Mouse (Mus musculus) kidney, postnatal 10 days (tissue): ENCODE data around the gene Slk.

ENCODE experiments used
- DNase-seq: peaks from one replicate; pipeline ENCODE4 v3.0.0; 2021; ENCODE audit warnings: mixed read lengths

Slk gene

DNA sequence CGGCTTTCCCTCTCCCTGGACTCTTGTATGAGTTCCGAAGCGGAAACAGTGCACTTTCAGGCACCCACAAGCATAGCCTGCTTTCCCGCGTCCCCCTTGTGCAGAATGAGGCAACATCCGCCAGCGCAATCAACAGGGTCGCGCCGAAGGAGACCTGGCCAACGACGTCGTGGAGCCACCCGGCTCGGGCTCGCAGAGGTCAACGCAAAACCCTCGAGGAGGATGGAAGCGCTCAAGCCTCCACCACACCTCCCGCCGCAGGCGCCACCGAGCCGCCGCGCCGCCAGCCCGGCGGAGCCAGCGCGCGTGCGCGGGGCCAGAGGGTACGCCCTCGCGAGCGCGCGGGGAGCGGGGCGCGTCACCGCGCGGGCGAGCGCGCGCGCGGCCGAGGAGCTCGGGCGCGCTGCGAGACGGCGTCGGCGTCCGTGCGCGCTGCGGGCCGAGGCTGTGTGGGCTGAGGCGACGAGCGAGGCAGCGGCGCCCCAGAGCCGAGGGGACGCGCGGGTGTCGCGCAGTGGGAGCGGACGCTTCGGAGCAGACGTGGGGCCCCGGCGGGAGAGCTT is at the start of gene Slk:
Slk (plus strand) TSS at position 454 of the 563 bp plus-strand sequence.
- DNase-seq, result peak; percentile 89

DNA sequence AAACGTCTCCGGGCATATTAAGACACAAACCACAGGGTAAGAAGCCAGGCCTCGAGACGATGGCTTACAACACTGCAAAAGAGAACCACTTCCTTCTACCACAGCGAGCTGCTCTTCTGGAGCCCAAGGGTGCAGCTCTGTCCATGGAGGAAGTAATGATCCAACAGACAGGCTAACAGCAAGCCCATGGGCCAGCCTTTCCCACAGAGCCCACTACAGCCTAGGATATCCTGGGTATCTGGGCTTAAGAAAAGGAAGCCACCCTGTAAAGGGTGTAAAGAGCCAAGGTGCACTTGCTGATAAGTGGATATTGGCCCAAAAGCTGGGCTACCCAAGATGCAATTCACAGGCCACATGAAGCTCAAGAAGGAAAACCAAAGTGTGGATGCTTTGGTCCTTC is 48.2 kb upstream of the Slk start:
- no peak for DNase-seq

DNA sequence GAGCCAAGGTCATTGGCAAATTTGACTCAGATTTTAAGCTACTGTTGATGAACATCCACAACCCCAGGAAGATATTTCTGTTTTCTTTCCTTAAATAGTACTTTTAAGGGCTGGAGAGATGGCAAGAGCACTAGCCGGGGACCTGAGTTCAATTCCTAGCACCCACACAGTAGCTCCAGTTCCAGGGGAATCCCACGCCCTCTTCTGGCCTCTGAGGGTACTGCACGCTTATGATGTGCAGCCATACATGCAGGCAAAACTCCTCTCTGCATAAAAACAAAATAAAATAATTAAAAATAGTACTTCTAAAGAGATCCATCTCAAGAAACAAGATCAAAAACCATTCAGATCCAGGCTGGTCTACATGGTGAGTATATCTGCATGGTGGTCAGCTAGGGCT is 47.0 kb upstream of the Slk start:
- DNase-seq, result no peak

DNA sequence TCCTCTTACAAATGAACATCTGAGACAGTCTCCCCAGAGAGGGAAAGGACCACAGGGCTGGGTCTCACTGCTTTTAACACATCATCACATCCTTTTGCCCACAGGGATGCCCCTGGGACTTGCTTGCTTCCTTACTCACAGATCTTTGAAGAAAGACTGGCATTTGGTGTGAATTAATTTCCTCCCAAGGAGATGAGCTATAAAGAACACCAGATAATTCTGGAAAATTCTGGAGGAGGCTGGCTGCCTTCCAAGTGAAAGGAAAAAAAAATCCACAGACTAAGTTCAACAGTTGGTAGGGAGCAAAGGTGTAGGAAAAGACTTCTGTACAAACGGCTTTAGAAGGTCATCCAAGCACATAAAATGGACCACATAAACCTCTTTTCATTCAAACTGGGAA is 45.3 kb upstream of the Slk start:
- peak; percentile 59 for DNase-seq

DNA sequence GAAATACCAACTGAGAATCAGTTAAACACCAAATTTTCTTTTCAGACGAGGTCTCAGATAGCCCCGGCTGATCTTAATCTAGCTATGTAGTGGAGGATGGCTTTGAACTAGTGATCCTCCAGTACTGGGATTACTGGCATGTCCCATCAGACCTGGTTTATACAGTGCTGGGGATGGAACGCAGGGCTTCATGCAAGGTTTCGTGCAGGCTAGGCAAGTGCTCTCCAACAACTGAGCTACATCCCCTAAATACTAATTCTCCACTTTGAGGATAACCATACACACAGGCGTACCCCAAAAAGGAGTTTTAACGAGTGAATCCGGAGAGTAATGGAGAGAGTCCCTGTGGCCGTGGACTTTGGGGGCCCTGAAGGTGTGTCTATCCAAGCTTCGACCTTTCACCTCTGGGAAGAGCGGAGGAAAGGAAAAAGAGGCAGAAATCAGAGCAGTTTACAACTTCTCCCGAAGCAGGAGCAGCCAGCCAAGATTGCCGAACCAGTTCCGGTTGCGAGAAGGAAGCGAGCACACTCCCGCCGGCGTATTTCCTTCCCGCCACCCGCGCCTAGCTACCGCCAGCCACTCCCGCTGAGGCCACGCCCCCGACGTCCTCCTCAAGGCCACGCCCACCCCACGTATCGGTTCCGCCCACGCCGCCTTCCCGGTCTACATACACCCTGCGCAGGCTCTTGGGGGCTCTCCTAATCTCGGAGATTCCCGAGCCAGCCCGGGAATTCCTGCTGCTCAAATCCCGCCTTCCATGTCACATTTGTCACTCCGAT is 42.8 kb upstream of the Slk start:
- DNase-seq, result peak; percentile 100

DNA sequence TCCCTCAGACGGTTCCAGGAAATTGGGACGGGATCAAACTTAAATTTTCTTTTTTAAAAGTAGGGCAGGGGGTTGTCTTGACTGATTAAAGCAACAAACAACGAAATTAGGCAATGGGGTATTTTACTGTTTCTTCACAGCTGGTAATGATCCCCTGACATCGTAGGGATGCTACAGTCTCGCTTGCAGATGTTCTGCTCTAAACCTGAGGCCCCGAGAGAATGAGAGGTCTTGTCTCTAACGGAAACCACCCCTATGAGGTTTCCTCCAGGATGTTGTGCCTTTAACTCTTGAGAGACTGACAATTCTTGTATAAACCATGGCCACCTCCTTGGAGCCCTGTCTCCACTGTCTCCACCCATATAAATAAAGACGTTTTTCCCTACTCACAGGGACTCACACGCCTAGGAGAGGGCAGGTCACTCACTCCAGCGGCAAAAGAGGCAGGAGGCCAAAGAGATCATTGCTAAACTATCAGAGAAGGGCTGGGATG is 42.1 kb upstream of the Slk start, which contains the start of gene Stn1:
Stn1 (minus strand) TSS at position 208 of the 493 bp plus-strand sequence.
- DNase-seq, result no peak

DNA sequence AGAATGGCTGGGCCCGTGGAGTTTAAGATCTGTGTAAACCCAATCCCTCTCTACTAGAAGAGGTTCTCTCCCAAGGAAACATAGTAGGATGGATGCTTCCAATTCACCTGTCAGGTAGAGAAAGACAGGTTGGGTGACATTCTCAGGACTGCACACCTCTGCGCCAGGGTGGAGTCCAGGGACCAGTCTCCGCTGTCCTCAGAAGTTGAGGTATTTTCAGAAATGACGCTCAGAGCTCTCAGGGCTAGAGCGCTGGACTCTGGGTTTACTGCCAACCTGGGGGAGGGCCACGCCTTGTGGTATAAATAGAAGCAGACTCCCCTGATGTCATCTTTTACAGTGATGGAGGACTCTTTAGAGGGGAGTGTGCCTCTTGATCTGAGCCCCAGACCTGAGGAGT is 41.6 kb upstream of the Slk start:
- no peak for DNase-seq

DNA sequence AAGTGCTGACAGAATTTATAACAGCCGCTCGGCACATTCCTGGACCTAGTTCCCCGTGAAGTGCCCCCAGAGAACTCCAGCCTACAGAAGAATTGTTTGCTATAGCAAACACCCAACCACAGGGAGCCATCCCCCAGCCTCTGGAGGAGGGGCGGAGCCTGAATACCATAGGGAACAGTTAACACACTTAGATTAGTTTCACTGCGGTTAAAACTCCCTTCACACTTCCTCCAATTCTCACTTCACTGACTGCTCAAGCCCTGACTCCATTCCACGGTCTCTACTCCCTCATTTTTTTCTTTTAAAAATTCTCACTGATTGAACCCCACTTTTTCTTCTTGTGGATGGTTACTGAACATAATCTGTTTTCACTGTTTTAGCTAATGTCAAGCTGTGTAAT is 40.7 kb upstream of the Slk start:
- DNase-seq, result peak; percentile 60

DNA sequence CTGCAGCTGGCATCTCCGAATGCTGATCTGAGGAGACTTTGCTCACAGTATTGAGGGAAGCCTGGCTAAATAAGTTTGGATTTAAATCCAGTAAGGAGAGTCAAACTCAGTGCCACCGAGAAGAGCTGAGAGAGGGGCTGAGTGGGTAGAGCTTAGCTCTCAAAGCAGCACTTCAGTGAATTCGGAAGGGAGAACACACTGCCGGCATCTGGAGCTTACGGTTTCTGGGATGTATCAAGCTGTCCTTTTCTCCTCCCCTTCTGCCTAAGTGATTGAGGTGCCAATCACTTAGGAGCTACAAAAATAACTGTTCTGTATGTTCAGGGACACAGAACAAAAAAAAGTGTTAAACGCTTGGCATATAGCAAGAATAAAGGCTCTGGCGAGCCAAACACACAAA is 37.0 kb upstream of the Slk start:
- DNase-seq, result no peak

DNA sequence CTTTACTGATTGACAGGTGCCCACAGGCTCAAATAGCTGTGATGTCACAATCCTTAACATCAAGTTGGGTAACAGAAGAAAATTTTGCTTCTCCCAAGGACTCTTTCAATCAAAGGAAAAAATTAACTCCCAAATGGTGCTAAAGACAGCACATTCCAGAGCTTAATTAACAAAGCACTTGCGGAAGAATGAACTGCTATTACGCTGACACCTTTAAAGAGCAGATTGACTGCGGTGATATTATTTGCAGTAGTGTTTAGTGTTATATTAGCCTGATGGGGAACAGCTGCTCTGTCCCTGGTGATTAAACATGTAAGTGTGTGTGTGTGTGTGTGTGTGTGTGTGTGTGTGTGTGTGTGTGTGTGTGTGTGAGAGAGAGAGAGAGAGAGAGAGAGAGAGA is 34.4 kb upstream of the Slk start:
- no peak for DNase-seq

DNA sequence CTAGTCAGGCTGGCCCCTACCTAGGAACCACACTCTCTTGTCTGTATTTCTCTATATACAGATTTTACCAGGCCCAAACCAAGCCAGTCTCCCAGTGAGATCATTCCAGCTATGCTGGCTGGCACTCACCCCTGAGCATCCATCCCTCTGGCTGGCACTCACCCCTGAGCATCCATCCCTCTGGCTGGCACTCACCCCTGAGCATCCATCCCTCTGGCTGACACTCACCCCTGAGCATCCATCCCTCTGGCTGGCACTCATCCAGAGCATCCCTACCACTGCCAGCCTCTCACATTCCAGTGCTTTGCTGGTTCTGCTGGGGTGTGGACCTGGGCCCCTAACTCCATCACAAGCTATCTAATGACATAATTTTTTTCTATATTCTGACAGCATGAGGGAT is 34.0 kb upstream of the Slk start:
- DNase-seq, result no peak

DNA sequence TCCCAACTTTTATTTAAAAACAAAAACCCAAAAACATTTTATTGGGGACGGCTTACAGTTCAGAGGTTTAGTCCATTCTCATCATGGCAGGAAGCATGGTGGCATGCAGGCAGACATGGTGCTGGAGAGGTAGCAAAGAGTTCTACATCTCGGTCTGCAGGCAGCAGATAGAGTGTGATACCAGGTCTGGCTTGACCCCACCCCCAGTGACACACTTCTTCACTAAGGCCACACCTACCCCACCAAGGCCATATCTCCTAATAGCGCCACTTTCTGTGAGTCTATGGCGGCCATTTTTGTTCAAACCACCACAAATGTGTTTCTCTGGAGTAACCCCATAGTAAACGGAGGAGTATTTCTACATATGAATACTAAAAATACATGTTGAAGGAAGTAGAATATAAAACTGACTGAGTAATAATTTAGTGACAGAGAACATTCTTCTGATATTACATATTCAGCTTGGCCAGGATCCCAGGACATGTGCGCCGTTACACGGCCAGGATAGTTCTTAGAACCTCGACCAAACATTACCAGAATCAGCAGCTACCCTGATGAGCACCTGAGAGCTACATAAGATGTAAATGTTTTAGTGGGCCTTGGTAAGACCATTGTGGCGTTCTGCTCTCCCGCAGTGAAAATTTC is 30.9 kb upstream of the Slk start:
- DNase-seq, result no peak

DNA sequence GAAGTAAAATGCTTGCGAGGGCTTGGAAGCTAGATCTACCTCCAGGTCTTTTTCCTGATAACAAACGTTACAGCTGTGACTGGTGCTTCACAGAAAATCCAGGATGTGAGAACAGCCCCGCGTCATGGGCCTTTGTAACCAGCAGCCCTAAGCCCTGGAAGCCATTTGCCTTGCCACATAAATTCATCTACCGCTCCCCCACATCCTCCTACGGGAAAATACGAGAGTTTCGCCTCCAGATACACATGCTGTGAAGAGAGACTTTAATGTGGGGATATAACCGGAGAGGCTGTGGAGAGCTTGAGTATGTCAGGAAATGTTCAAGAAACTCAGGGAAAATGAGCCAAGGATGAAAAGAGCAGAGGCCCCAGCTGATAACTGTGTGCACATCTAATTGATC is 30.3 kb upstream of the Slk start:
- no peak for DNase-seq

DNA sequence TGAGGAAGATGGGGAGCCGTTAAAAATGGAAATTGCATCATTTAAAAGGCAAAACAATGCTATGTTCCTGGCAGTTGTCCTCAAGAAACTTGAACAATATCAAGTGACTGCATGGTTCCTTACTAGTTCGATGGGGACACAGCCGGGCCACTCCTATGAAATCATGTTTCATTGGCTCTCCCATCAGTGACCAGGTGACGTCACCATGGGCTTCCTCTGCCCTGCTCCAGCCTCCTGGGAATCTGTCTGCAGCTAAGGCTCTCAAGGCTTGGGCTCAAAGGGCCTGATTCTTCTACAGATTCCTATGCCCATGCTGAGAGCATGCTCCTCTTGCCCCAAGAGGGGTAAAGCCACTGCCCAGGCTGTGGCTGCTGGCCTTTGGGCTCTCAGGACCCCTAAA is 29.9 kb upstream of the Slk start:
- no peak for DNase-seq

DNA sequence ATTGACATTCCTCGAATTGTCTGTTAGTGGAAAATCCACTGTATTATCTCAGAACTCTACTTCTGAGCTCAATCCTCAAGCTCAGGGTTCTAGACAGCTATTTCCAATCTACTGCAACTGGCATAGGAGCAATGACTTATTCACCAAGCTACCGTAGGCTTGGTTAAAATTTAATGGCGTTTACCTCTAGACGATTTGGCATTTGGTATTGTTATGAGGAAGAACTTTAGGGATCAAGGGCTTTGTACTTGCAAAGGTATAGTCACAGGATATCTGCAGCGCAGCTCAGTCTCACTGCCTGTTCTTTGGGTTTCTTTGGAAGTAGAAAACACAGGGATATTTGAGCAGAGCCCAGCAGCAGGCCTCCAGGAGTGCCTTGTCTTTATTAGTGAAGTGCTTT is 20.3 kb upstream of the Slk start:
- no peak for DNase-seq

DNA sequence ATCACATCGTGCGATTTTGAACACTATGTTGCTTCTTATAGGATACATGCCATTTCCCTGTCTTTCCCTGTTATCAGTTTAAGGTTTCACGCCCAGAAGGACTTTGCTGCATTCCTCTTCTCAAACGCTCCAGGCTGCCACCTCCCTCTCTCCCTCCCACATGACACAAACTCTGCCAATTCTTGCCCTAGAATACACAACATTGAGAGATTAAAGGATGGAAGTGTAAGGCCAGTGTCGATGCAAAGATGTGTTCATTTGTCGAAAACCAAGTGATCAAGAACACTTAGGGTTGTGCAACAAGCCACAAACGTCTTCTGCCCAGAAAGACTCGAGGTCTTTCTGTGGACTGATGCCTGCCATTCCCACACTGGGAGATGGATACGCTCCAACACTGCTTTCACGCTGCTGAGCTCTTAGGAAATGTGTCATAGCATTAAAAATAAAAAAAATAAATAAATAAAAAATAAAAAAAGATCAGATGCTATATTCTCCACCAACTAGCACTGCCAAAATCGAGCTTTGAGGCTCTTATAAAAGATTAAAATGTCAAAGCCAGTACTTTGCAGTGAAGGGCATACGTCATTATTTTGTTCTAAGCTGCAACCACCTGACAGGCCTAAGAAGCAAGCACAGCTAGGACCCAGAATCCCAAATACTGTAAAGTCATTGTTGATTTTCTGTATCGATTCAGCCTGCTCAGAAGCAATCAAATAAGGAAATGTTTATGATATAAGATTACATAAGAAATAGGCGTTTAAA is 19.5 kb upstream of the Slk start:
- no peak for DNase-seq

DNA sequence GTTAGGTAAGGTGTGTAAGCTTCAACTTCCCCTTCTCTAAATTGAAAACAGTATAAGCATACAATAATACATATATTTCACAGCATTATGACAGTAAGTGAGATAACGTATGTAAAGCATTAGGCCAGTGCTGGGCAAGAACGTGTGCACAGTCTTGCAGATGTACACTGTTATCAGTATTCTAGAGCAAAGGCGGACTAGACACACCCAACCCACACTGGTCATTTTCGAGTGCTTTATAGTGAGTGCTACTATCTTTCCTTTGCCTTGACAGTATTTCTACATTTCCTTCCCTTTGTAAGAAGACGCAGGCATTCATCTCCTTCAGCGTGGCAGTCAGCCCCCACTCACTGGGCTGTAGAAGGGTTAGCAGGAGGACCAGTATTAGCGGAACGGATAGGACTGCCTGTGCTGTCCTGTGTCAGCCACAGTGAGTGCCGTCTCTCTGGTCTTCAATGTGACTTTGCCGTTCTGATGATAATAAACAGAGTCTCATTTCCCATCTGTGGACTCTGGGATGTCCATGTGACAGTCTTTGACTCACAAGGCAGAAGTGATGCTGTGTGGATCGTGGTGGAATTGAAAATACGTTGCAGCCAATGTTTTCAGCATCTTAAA is 18.8 kb upstream of the Slk start:
- no peak for DNase-seq

DNA sequence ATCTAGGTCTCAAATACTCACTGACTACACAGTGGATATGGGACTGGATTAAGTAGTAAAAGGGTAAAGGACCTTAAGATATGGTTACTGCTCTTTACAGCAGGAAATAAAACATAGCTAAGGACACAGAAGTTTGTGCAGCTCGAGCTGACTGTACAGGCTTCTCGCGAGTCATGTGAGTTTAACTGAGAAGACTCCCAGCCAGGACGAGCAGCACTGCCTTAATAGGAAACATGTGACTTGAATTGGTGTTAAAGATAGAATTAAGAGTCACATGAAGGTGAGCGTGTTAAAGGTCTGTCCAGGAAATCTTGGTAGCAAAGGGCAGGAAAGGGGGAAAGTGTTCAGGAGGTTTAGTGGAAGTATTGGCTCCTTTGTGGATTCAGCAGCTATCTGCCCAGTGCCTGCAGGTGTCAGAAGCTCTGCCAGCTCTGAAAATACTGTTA is 17.5 kb upstream of the Slk start:
- peak; percentile 36 for DNase-seq

DNA sequence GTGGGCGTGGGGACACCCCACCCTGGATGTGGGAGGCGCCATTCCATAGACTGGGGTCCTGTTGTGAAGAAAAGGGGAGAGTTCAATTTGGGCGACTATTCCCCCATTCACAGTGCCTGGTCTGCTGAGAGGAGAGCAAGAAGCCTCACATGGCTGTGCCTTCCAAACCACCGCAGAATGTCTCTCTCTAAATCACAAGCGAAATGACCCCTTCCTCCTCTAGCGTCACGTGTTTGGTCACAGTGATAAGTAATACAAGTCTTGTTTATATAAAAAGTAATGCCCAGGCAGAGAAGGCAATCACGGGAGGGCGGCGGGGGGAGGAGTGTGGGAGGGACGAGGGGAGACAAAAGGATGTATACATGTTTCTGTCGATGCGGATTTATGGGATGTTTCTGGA is 15.8 kb upstream of the Slk start:
- no peak for DNase-seq

DNA sequence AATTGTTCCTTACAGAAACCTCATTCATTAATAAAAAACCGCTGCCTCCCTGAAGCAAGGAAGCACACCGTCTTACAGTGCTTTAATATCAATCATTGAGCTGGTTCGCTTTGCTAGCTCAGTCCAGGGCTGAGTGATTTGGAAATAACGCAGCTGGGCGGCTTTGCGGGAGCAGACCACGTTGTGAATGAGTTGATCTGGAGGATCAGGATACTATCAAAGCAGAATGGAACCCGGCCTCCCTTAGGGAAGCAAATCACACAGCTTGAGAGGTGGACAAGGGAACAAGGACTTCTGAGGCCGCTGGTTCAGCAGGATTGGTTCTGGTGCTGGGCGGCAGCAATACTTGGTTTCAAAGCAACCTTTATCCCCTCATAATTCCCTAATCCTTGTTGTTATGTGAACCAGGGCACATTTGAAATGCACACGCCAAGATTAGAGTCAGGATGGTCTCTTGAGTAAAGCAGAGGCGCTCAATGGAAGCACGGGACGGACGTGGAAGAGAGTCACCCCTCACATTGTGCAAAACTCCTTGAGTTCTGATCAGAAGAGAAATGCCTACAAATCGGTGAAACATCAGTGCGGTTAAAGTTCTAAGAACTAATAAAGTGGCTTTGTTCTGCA is 14.3 kb upstream of the Slk start:
- no peak for DNase-seq

DNA sequence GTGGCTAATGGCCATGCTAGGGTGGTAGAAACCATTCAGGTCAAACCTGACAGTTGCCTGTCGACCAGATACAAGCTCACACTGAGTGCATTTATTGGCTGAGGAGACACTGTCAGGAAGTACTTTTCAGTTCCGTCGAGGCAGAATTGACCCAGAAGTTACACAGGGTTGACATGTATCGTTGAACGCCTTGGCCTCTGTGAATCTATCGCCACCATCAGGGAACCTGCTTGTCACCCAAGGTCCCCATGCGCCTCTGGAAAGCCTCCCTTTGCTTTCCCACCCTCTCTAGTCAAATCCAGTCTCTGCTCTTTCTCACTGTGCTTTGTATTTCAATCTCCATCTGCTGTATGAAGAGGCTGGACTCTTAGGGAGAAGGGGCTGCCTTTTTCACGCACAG is 13.5 kb upstream of the Slk start:
- DNase-seq, result no peak

DNA sequence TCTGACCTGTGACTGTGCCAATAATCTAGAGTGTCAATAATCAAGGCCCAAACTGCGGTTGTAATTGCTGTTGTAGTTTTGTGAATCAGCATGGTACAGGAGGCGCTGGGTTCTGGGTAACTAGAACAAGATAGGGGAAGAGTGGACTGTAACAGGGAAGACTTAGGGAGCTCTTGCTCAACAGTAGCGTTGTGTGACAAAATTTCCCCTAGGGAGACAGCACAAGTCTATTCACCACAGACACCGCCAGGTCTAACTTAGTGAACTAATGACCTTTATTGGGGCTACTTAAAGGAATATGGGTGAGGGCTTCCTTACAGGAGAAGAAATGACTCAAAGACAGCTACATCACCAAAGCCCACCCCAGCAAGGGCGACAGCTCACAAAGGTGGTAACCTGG is 9.4 kb upstream of the Slk start:
- DNase-seq, result no peak
